In genomic region chr6:93443766-93444557, GRCm38 (mm10) we compare ENCODE assay signal across 9 mouse cellular contexts.
DNase-seq lines count a peak whose midpoint lies in the region; ATAC-seq lines count a peak whose summit lies in the region.
"Had no signal": no experiment of that assay in that cellular context is flagged by ENCODE, and none has a peak within 500 bp of the region (broad histone marks: within the 10 kb centered on the region; RNA-seq: fewer than 3 reads in every experiment).

No protein-coding gene starts in this region.

- peak; percentile 80 for ATAC-seq in forebrain, embryonic 15.5 days (replicated peaks)
- no peak for ATAC-seq in neural tube, embryonic 11.5 days (ENCODE audit: insufficient read depth, low FRiP score, low TSS enrichment)
- ATAC-seq in megakaryocyte progenitor cell, adult 5-6 weeks (replicated peaks; ENCODE audit: poor library complexity) = no peak
- ATAC-seq in intestine, embryonic 16.5 days = no peak

- H3K9me3 ChIP-seq in forebrain, embryonic 15.5 days = no peaks in the 10 kb centered on the region
- H3K9me3 ChIP-seq in neural tube, embryonic 11.5 days (ENCODE audit: control insufficient read depth, low read length) = no peaks in the 10 kb centered on the region
- no peaks in the 10 kb centered on the region for H3K9me3 ChIP-seq in intestine, embryonic 16.5 days (ENCODE audit: control insufficient read depth, low read length)

- WGBS in forebrain, embryonic 15.5 days = 12% methylated on average over 11 of the region's 11 CpGs
- 27% methylated on average over 11 of the region's 11 CpGs for WGBS in neural tube, embryonic 11.5 days
- WGBS in intestine, embryonic 16.5 days = 45% methylated on average over 11 of the region's 11 CpGs

- no peak overlapping the region for H3K27ac ChIP-seq in forebrain, embryonic 15.5 days (replicated peaks)
- H3K27ac ChIP-seq in neural tube, embryonic 11.5 days (ENCODE audit: low read depth, low read length) = peak overlapping the region; percentile 40
- H3K27ac ChIP-seq in intestine, embryonic 16.5 days (ENCODE audit: low read length) = no peak overlapping the region; the same call in 1 of the 2 replicates

- DNase-seq in cerebellum, postnatal 14 days = peak; percentile 6 to 9
- no peak for DNase-seq in cerebellum, adult 8-10 months
- peak; percentile 20 for DNase-seq in kidney, adult 9 months
- DNase-seq in neural tube, embryonic 11.5 days (ENCODE audit: low spot score) = peak; percentile 50
- DNase-seq in layer of hippocampus, adult 18-20 months (ENCODE audit: low spot score in 2 of 2) = no peak
- DNase-seq: lung, postnatal 10 days had no signal

- H3K9ac ChIP-seq in forebrain, embryonic 15.5 days (replicated peaks) = no peak overlapping the region
- H3K9ac ChIP-seq in neural tube, embryonic 11.5 days (ENCODE audit: low read length) = no peak overlapping the region
- no peak overlapping the region for H3K9ac ChIP-seq in intestine, embryonic 16.5 days (ENCODE audit: low read depth, low read length)

- no peaks in the 10 kb centered on the region for H3K36me3 ChIP-seq in forebrain, embryonic 15.5 days
- H3K36me3 ChIP-seq in neural tube, embryonic 11.5 days (ENCODE audit: control insufficient read depth, insufficient read depth, low read length) = no peaks in the 10 kb centered on the region
- H3K36me3 ChIP-seq in intestine, embryonic 16.5 days (ENCODE audit: control insufficient read depth, insufficient read depth, low read length) = no peaks in the 10 kb centered on the region

- no peak overlapping the region; the same call in 1 of the 2 replicates for H3K4me2 ChIP-seq in forebrain, embryonic 15.5 days (replicated peaks)
- no peak overlapping the region for H3K4me2 ChIP-seq in neural tube, embryonic 11.5 days (ENCODE audit: low read depth)
- H3K4me2 ChIP-seq in intestine, embryonic 16.5 days (ENCODE audit: low read depth, low read length) = no peak overlapping the region

- no peaks in the 10 kb centered on the region for H3K27me3 ChIP-seq in forebrain, embryonic 15.5 days
- no peaks in the 10 kb centered on the region for H3K27me3 ChIP-seq in neural tube, embryonic 11.5 days (ENCODE audit: control insufficient read depth, insufficient read depth, low read length)
- H3K27me3 ChIP-seq in intestine, embryonic 16.5 days (replicated peaks; ENCODE audit: control insufficient read depth, insufficient read depth, low read length) = no peaks in the 10 kb centered on the region

- no peak overlapping the region for H3K4me3 ChIP-seq in forebrain, embryonic 15.5 days
- H3K4me3 ChIP-seq in neural tube, embryonic 11.5 days (ENCODE audit: low read depth, low read length) = no peak overlapping the region
- no peak overlapping the region for H3K4me3 ChIP-seq in intestine, embryonic 16.5 days (ENCODE audit: low read length)

- H3K4me1 ChIP-seq in forebrain, embryonic 15.5 days = peaks cover 12% of the 10 kb centered on the region
- peaks cover 5% of the 10 kb centered on the region for H3K4me1 ChIP-seq in neural tube, embryonic 11.5 days (ENCODE audit: control insufficient read depth, insufficient read depth, low read length)
- H3K4me1 ChIP-seq in intestine, embryonic 16.5 days (ENCODE audit: control insufficient read depth, insufficient read depth, low read length) = no peaks in the 10 kb centered on the region

Comparison
In these comparisons a context has a peak if more than half of its experiments do, and no peak if none do; other contexts are left out.
1. DNase-seq: peak in cerebellum, postnatal 14 days (2 of 2), kidney, adult 9 months (single experiment) and neural tube, embryonic 11.5 days (single experiment); none in cerebellum, adult 8-10 months (single experiment) and layer of hippocampus, adult 18-20 months (0 of 2).